Mouse (Mus musculus) megakaryocyte progenitor cell, adult 5-6 weeks (primary cell): ENCODE measurements around the gene Got2. TPM values are rescaled to one million over a fixed set of nuclear protein-coding genes. Genes with fewer than 3 reads are reported as not detected.

Experiments
- ATAC-seq: replicated peaks from 2 replicates; pipeline ENCODE4 v1.8.0; 2016; ENCODE audit warnings: mild to moderate bottlenecking, moderate TSS enrichment, inconsistent platforms; ENCODE audit not compliant: poor library complexity
- total RNA-seq, 2 experiments: library from RNA; stranded (forward) in 1 of 2; stranded (reverse) in 1 of 2; fragments of 157-497, 149-512 nt in 1 of 2; fragments of 200-1000 nt in 1 of 2; gene quantifications; 2 replicates each; pipeline versions ENCODE4 v1.2.3 to v1.2.4; 2015 to 2017

Got2 gene
- total RNA-seq, 2 experiments from 2014 or later, result 132 to 157 TPM

DNA sequence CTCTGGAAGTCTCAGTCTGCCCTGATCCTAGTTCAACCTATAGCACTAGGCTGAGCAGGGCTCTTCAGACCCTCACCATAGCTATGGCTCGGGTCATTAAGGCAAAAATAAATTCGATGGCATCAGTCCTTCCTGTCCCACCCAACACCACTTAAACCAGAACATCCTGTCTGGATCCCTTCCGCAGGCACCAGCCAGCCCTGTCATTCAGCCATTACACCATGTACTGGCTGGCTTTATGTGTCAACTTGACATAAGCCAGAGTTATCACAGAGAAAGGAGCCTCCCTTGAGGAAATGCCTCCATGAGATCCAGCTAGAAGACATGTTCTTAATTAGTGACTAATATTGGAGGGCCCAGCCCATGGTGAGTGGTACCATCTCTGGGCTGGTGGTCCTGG is 65.6 kb downstream of the Got2 start:
- no peak for ATAC-seq

DNA sequence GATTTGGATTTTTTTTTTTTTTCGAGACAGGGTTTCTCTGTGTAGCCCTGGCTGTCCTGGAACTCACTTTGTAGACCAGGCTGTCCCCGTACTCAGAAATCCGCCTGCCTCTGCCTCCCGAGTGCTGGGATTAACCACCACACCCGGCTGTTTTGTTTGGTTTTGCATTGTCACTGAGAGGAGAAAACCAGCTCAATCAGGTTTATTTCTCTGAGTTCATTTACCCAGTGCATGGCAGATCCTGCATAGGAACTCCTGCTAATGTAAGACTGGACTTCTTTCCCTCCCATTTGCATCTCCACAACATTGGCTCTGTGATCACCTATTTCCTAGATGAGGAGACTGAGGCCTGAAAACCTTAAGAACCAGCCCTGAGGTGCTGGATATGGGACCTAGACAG is 66.3 kb downstream of the Got2 start:
- ATAC-seq, result no peak

DNA sequence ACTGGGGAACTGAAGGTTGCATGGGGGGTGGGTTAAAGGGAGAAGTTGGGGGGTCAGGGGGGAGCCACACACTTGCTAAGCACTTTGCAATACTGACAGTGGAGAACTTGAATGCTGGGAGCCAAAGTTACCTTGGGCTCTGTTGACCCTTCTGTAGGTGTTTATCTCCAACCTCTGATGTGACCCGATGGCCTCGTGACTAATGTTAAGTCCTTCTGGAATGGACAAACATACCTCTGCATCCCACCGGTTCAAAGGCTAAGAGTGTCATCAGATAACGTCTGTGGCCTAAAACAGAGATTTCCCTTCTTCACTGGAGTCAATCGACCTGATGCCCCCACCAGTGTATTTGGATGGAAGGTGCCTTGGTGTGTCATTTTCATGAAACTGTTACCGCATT is 67.1 kb downstream of the Got2 start:
- ATAC-seq, result no peak

DNA sequence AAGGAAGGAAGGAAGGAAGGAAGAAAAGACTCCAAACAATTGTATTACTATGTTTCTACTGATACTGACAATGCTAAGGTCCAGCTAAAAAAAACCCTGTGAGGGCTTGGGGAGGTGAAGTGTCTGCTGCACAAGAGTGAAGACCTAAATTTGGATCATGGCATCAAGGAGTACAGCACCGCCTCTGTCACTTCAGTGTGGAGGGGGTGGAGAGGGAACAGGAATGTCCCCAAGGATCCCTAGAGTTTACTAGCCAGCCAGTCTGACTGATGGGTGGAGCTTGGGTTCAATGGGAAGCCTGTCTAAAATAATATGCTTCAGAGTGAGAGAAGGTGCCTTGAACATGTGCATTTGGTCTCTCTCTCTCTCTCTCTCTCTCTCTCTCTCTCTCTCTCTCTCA is 70.1 kb downstream of the Got2 start:
- no peak for ATAC-seq

DNA sequence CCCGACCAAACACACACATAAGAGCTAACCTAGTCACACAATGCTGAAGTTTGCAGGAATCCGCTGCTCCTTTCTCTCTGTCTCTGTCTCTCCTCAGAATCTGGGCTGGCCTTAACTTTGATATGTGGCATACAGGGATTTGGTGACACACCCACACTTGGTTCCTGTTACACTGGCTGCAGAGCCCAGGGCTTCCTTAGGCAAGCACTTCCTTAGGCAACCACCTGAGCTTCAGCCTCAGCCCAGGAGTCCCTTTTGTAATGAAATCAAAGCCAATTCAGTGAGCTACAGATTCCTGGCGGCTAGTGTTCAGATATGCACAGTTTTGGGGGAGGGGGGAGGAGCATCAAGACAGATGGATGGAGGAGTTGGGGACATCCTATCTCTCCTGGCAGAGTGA is 70.8 kb downstream of the Got2 start:
- peak; percentile 14; the same call in 1 of the 2 replicates for ATAC-seq

DNA sequence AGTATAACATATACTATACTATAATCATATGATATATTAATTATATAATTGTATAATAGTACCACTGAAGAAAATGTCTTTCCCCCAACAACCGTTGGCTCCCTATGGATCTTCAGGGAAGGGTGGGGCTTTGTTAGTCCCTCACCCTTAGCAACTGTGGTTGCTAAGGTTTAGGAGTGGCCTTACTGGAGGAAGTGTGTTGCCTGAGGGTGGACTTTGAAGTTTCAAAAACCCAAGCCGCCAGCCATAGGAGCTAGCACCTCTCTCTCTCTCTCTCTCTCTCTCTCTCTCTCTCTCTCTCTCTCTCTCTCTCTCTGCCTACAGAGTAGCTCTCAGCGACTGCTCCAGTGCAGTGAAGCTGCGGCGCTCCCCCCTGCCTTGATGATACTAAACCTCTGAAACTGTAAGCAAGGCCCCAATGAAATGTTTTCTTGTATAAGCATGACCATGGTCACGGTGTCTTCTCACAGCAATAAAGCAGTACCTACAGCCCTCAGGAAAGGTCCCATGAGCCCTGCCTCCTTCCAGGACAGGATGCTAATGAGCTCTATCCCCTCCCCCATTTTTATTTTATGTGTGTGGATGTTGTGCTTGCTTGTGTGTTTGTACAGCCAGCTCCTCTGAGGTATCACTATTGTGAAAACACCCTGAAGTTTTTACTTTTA is 72.2 kb downstream of the Got2 start:
- ATAC-seq, result no peak

Other genes starting within 250 kb of the Got2 start
- not detected in 2 replicates for gene Ndrg4, start 211.6 kb downstream of the Got2 start, total RNA-seq (2015)
- gene Ndrg4, start 211.6 kb downstream of the Got2 start, total RNA-seq (2017), result not detected in 2 replicates
- 29.8 and 31.8 TPM in 2 replicates for gene Setd6, start 172.7 kb downstream of the Got2 start, total RNA-seq (2015)
- gene Setd6, start 172.7 kb downstream of the Got2 start, total RNA-seq (2017), result 48.4 and 48.9 TPM in 2 replicates
- gene Cnot1, start 81.1 kb downstream of the Got2 start, total RNA-seq (2015), result 210 and 287 TPM in 2 replicates
- gene Cnot1, start 81.1 kb downstream of the Got2 start, total RNA-seq (2017), result 104 and 139 TPM in 2 replicates
- gene Sap18b, start 63.2 kb downstream of the Got2 start, total RNA-seq (2015), result 126 and 160 TPM in 2 replicates
- 314 and 323 TPM in 2 replicates for gene Sap18b, start 63.2 kb downstream of the Got2 start, total RNA-seq (2017)
- 6.4 and 6.8 TPM in 2 replicates for gene Slc38a7, start 35.0 kb downstream of the Got2 start, total RNA-seq (2015)
- gene Slc38a7, start 35.0 kb downstream of the Got2 start, total RNA-seq (2017), result 4.2 and 5.1 TPM in 2 replicates